Mouse (Mus musculus): ENCODE measurements around the gene Entpd1. TPM values are rescaled to one million over a fixed set of nuclear protein-coding genes. Genes with fewer than 3 reads are reported as not detected.
"Not testable (repeated sequence)": the region's sequence is repeated elsewhere in the genome, so short reads cannot be mapped to it uniquely, and the experiment has no call there.

The Entpd1 gene
- total RNA-seq, 2 experiments from 2014 or later: 0.09 TPM; not detected in 1

GRCm38 (mm10) chr19:40616021-40616420 lies 3.9 kb downstream of the Entpd1 start:
- ATAC-seq (replicated peaks; ENCODE audit: low FRiP score, low TSS enrichment, poor library complexity, severe bottlenecking): no peak

GRCm38 (mm10) chr19:40621616-40622015 lies 9.4 kb downstream of the Entpd1 start:
- ATAC-seq (replicated peaks; ENCODE audit: low FRiP score, low TSS enrichment, poor library complexity, severe bottlenecking): not testable (repeated sequence)

GRCm38 (mm10) chr19:40625935-40626334 lies 13.8 kb downstream of the Entpd1 start:
- no peak for ATAC-seq (replicated peaks; ENCODE audit: low FRiP score, low TSS enrichment, poor library complexity, severe bottlenecking)

GRCm38 (mm10) chr19:40628950-40629349 lies 16.8 kb downstream of the Entpd1 start:
- no peak for ATAC-seq (replicated peaks; ENCODE audit: low FRiP score, low TSS enrichment, poor library complexity, severe bottlenecking)

- ATAC-seq (replicated peaks; ENCODE audit: low FRiP score, low TSS enrichment, poor library complexity, severe bottlenecking): no peak
These were observed 17.9 kb downstream of the Entpd1 start for GRCm38 (mm10) chr19:40630096-40630495.

GRCm38 (mm10) chr19:40630606-40631005 lies 18.4 kb downstream of the Entpd1 start:
- no peak for ATAC-seq (replicated peaks; ENCODE audit: low FRiP score, low TSS enrichment, poor library complexity, severe bottlenecking)

- no peak for ATAC-seq (replicated peaks; ENCODE audit: low FRiP score, low TSS enrichment, poor library complexity, severe bottlenecking)
These were observed 20.0 kb downstream of the Entpd1 start for GRCm38 (mm10) chr19:40632193-40632592.

- no peak for ATAC-seq (replicated peaks; ENCODE audit: low FRiP score, low TSS enrichment, poor library complexity, severe bottlenecking)
These were observed 20.5 kb downstream of the Entpd1 start for GRCm38 (mm10) chr19:40632668-40633067.

- no peak for ATAC-seq (replicated peaks; ENCODE audit: low FRiP score, low TSS enrichment, poor library complexity, severe bottlenecking)
These were observed 21.0 kb downstream of the Entpd1 start for GRCm38 (mm10) chr19:40633144-40633543.

- peak; percentile 89 for ATAC-seq (replicated peaks; ENCODE audit: low FRiP score, low TSS enrichment, poor library complexity, severe bottlenecking)
These were observed 24.9 kb downstream of the Entpd1 start for GRCm38 (mm10) chr19:40637091-40637490.

- ATAC-seq (replicated peaks; ENCODE audit: low FRiP score, low TSS enrichment, poor library complexity, severe bottlenecking): peak; percentile 36; the same call in 1 of the 2 replicates
These were observed 25.4 kb downstream of the Entpd1 start for GRCm38 (mm10) chr19:40637601-40638000.

GRCm38 (mm10) chr19:40638582-40638981 lies 26.4 kb downstream of the Entpd1 start:
- no peak for ATAC-seq (replicated peaks; ENCODE audit: low FRiP score, low TSS enrichment, poor library complexity, severe bottlenecking)

- ATAC-seq (replicated peaks; ENCODE audit: low FRiP score, low TSS enrichment, poor library complexity, severe bottlenecking): no peak
These were observed 27.7 kb downstream of the Entpd1 start for GRCm38 (mm10) chr19:40639729-40640304.

GRCm38 (mm10) chr19:40640799-40641198 lies 28.6 kb downstream of the Entpd1 start:
- ATAC-seq (replicated peaks; ENCODE audit: low FRiP score, low TSS enrichment, poor library complexity, severe bottlenecking): no peak

- no peak for ATAC-seq (replicated peaks; ENCODE audit: low FRiP score, low TSS enrichment, poor library complexity, severe bottlenecking)
These were observed 31.7 kb downstream of the Entpd1 start for GRCm38 (mm10) chr19:40643846-40644245.

GRCm38 (mm10) chr19:40646379-40646778 lies 34.2 kb downstream of the Entpd1 start:
- ATAC-seq (replicated peaks; ENCODE audit: low FRiP score, low TSS enrichment, poor library complexity, severe bottlenecking): no peak

GRCm38 (mm10) chr19:40647319-40648158 lies 35.4 kb downstream of the Entpd1 start:
- ATAC-seq (replicated peaks; ENCODE audit: low FRiP score, low TSS enrichment, poor library complexity, severe bottlenecking): no peak

- no peak for ATAC-seq (replicated peaks; ENCODE audit: low FRiP score, low TSS enrichment, poor library complexity, severe bottlenecking)
These were observed 37.9 kb downstream of the Entpd1 start for GRCm38 (mm10) chr19:40650090-40650489.

- ATAC-seq (replicated peaks; ENCODE audit: low FRiP score, low TSS enrichment, poor library complexity, severe bottlenecking): no peak
These were observed 44.0 kb downstream of the Entpd1 start for GRCm38 (mm10) chr19:40656207-40656606.

GRCm38 (mm10) chr19:40658281-40658680 lies 46.1 kb downstream of the Entpd1 start:
- ATAC-seq (replicated peaks; ENCODE audit: low FRiP score, low TSS enrichment, poor library complexity, severe bottlenecking): no peak

- ATAC-seq (replicated peaks; ENCODE audit: low FRiP score, low TSS enrichment, poor library complexity, severe bottlenecking): no peak
These were observed 46.8 kb downstream of the Entpd1 start for GRCm38 (mm10) chr19:40658935-40659334.

Measured in megakaryocyte-erythroid progenitor cell, adult 5-6 weeks (primary cell).